Mouse (Mus musculus) C2C12 (cell line): ENCODE data around the gene Foxo1. TPM values are rescaled to one million over a fixed set of nuclear protein-coding genes. Genes with fewer than 3 reads are reported as not detected.

Experiments used
- H3K27me3 ChIP-seq: one replicate; pipeline ENCODE4 v1.6.1; 2011; ENCODE audit not compliant: control insufficient read depth, insufficient read depth, insufficient read length
- H3K36me3 ChIP-seq: one replicate; pipeline ENCODE4 v1.6.1; 2011; ENCODE audit not compliant: control insufficient read depth, insufficient read depth
- H3K4me3 ChIP-seq: one replicate; pipeline ENCODE4 v1.5.1; 2011; ENCODE audit warnings: mild to moderate bottlenecking, control low read depth; ENCODE audit not compliant: poor library complexity, insufficient read depth, severe bottlenecking
- H3K79me2 ChIP-seq: one replicate; pipeline ENCODE4 v1.6.1; 2011; ENCODE audit not compliant: control insufficient read depth, insufficient read depth
- H3K79me3 ChIP-seq: one replicate; pipeline ENCODE4 v1.6.1; 2011; ENCODE audit warnings: low read depth, control low read depth
- H3ac ChIP-seq: one replicate; pipeline ENCODE3; 2011; ENCODE audit warnings: low read depth; ENCODE audit not compliant: control insufficient read depth, insufficient read length
- CEBPB ChIP-seq: IDR thresholded peaks from one replicate; pipeline ENCODE4 v1.6.1; 2011; ENCODE audit warnings: low read depth, mild to moderate bottlenecking, control low read depth, moderate library complexity
- CTCF ChIP-seq: IDR thresholded peaks from one replicate; pipeline ENCODE4 v1.5.1; 2011; ENCODE audit not compliant: control insufficient read depth, insufficient read depth, insufficient read length
- FOSL1 ChIP-seq: IDR thresholded peaks from one replicate; pipeline ENCODE4 v1.8.0; 2011; ENCODE audit warnings: mild to moderate bottlenecking, low read length; ENCODE audit not compliant: poor library complexity, insufficient read depth, severe bottlenecking
- MAX ChIP-seq: IDR thresholded peaks from one replicate; pipeline ENCODE4 v1.6.1; 2011; ENCODE audit warnings: mild to moderate bottlenecking, control low read depth
- MYOD1 ChIP-seq: IDR thresholded peaks from one replicate; pipeline ENCODE4 v1.6.1; 2011; ENCODE audit warnings: low read depth; ENCODE audit not compliant: control insufficient read depth, insufficient read length
- MYOG ChIP-seq: IDR thresholded peaks from one replicate; pipeline ENCODE4 v1.6.1; 2011; ENCODE audit not compliant: control insufficient read depth, insufficient read length; ENCODE audit errors: extremely low read depth
- USF1 ChIP-seq: IDR thresholded peaks from one replicate; pipeline ENCODE4 v1.6.1; 2011; ENCODE audit warnings: low read depth, mild to moderate bottlenecking, control low read depth, moderate library complexity
- polyA plus RNA-seq: library from polyadenylated mRNA; unstranded; fragments of >200 nt; fragmentation: generic; extraction: Trizol; gene quantifications from one replicate; pipeline ENCODE4 v1.2.1, GENCODE M21; 2012; ENCODE audit warnings: missing spikeins

Gene Foxo1
- polyA plus RNA-seq, 1 experiment = 5.9 TPM

GRCm38 (mm10) chr3:52351901-52352300 is 83.8 kb downstream of the Foxo1 start:
- no peaks in the 10 kb centered on the region for H3K79me3 ChIP-seq
- H3K4me3 ChIP-seq = no peak overlapping the region
- H3K27me3 ChIP-seq = no peaks in the 10 kb centered on the region
- no peak for TF ChIP-seq MYOD1
- no peak for TF ChIP-seq MYOG
- TF ChIP-seq FOSL1 = no peak
- TF ChIP-seq CTCF = no peak
- TF ChIP-seq MAX = no peak
- no peak for TF ChIP-seq USF1
- TF ChIP-seq CEBPB = no peak
- H3ac ChIP-seq = no peak overlapping the region
- no peaks in the 10 kb centered on the region for H3K79me2 ChIP-seq
- no peaks in the 10 kb centered on the region for H3K36me3 ChIP-seq

GRCm38 (mm10) chr3:52354203-52354602 is 86.1 kb downstream of the Foxo1 start:
- no peak overlapping the region for H3K4me3 ChIP-seq
- TF ChIP-seq MAX = no peak
- TF ChIP-seq FOSL1 = no peak
- TF ChIP-seq CEBPB = no peak
- no peak for TF ChIP-seq MYOD1
- no peak for TF ChIP-seq CTCF
- no peak for TF ChIP-seq MYOG
- no peak for TF ChIP-seq USF1
- no peak overlapping the region for H3ac ChIP-seq
- H3K79me2 ChIP-seq = no peaks in the 10 kb centered on the region
- no peaks in the 10 kb centered on the region for H3K36me3 ChIP-seq
- H3K27me3 ChIP-seq = no peaks in the 10 kb centered on the region
- H3K79me3 ChIP-seq = no peaks in the 10 kb centered on the region

GRCm38 (mm10) chr3:52357265-52357953 is 89.3 kb downstream of the Foxo1 start:
- Histone ChIP-seq H3K79me3 (no peaks in the 10 kb centered on the region), H3K36me3 (no peaks in the 10 kb centered on the region), H3K27me3 (no peaks in the 10 kb centered on the region), H3K4me3 (no peak overlapping the region), H3ac (no peak overlapping the region), H3K79me2 (no peaks in the 10 kb centered on the region)
- no peak for TF ChIP-seq MYOG
- TF ChIP-seq FOSL1 = no peak
- no peak for TF ChIP-seq MYOD1
- no peak for TF ChIP-seq MAX
- no peak for TF ChIP-seq CEBPB
- no peak for TF ChIP-seq USF1
- no peak for TF ChIP-seq CTCF

GRCm38 (mm10) chr3:52364576-52364975 is 96.4 kb downstream of the Foxo1 start:
- Histone ChIP-seq H3K4me3 (no peak overlapping the region), H3ac (no peak overlapping the region), H3K36me3 (no peaks in the 10 kb centered on the region), H3K79me3 (no peaks in the 10 kb centered on the region), H3K79me2 (no peaks in the 10 kb centered on the region), H3K27me3 (no peaks in the 10 kb centered on the region)
- no peak for TF ChIP-seq CTCF
- no peak for TF ChIP-seq CEBPB
- no peak for TF ChIP-seq MAX
- TF ChIP-seq MYOG = no peak

GRCm38 (mm10) chr3:52369204-52369603 is 101.1 kb downstream of the Foxo1 start:
- Histone ChIP-seq H3K36me3 (no peaks in the 10 kb centered on the region), H3K79me3 (no peaks in the 10 kb centered on the region), H3K27me3 (no peaks in the 10 kb centered on the region), H3K4me3 (no peak overlapping the region), H3ac (no peak overlapping the region), H3K79me2 (no peaks in the 10 kb centered on the region)
- no peak for TF ChIP-seq FOSL1
- peak; percentile 20 for TF ChIP-seq MYOD1
- no peak for TF ChIP-seq MAX
- no peak for TF ChIP-seq CTCF
- TF ChIP-seq USF1 = no peak
- TF ChIP-seq MYOG = no peak
